Comparison of ENCODE assay signal across 12 mouse cellular contexts in the genomic region with DNA sequence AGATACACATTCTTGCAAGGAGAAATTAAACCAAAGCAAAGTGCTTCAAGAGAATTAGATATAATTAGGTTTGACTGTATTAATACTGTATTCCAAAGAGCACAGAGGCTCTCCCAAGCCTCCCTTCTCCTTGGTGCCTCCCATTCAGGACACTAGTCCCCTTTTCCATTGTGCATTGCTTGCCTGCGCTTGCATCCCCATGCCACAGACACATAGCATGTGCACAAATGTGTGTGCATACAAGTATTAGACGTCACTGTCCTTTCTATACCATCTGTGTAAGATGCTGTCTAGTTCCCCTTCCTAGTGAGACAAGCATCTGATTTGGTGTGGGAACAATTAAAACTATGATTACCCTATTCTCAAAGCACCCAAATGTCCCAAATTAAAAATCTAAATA. TPM values are rescaled to one million over a fixed set of nuclear protein-coding genes. Genes with fewer than 3 reads are reported as not detected.
DNase-seq lines count a peak whose midpoint lies in the region; ATAC-seq and TF ChIP-seq lines count a peak whose summit lies in the region.
"Had no signal": no experiment of that assay in that cellular context is flagged by ENCODE, and none has a peak within 500 bp of the region (broad histone marks: within the 10 kb centered on the region; RNA-seq: fewer than 3 reads in every experiment).

No protein-coding gene starts in this region.

- no peak for DNase-seq in heart, adult 8-10 months (ENCODE audit: low spot score)
- peak; percentile 20 for DNase-seq in hindbrain, postnatal 0 days (ENCODE audit: low spot score)
- no peak for DNase-seq in embryo, embryonic 9.5 days (ENCODE audit: extremely low spot score)
- no peak for DNase-seq in B cell, adult 2 months
- no peak for DNase-seq in layer of hippocampus, adult 9-10 months (ENCODE audit: low spot score)
- DNase-seq: cerebellum, postnatal 25 days; gastrocnemius, postnatal 25 days had no signal

- no peak overlapping the region for H3ac ChIP-seq in myocyte (ENCODE audit: control insufficient read depth, insufficient read length)

- H3K4me3 ChIP-seq in heart, embryonic 15.5 days: no peak overlapping the region
- peak overlapping the region; percentile 69 for H3K4me3 ChIP-seq in embryonic facial prominence, embryonic 13.5 days
- H3K4me3 ChIP-seq in hindbrain, postnatal 0 days (ENCODE audit: low read length): peak overlapping the region; percentile 61
- H3K4me3 ChIP-seq in myocyte: peak overlapping the region; percentile 58

- no peaks in the 10 kb centered on the region for H3K27me3 ChIP-seq in heart, embryonic 15.5 days
- H3K27me3 ChIP-seq in embryonic facial prominence, embryonic 13.5 days: no peaks in the 10 kb centered on the region
- no peaks in the 10 kb centered on the region for H3K27me3 ChIP-seq in hindbrain, postnatal 0 days (ENCODE audit: insufficient read depth, low read length)
- H3K27me3 ChIP-seq in myocyte (ENCODE audit: control insufficient read depth, insufficient read depth, insufficient read length): no peaks in the 10 kb centered on the region
- H3K27me3 ChIP-seq: limb, embryonic 15.5 days had no signal

- no peaks in the 10 kb centered on the region for H3K36me3 ChIP-seq in heart, embryonic 15.5 days
- H3K36me3 ChIP-seq in embryonic facial prominence, embryonic 13.5 days: no peaks in the 10 kb centered on the region
- H3K36me3 ChIP-seq in hindbrain, postnatal 0 days (ENCODE audit: insufficient read depth, low read length): no peaks in the 10 kb centered on the region
- no peaks in the 10 kb centered on the region for H3K36me3 ChIP-seq in myocyte (ENCODE audit: control insufficient read depth, insufficient read depth)
- H3K36me3 ChIP-seq: kidney, embryonic 15.5 days; limb, embryonic 15.5 days had no signal

- H3K4me1 ChIP-seq in heart, embryonic 15.5 days (replicated peaks): peaks cover 15% of the 10 kb centered on the region
- peaks cover 35% of the 10 kb centered on the region for H3K4me1 ChIP-seq in embryonic facial prominence, embryonic 13.5 days
- H3K4me1 ChIP-seq in hindbrain, postnatal 0 days (ENCODE audit: insufficient read depth, low read length): peaks cover 4% of the 10 kb centered on the region; the same call in 1 of the 2 replicates

- H3K9me3 ChIP-seq in heart, embryonic 15.5 days (replicated peaks): no peaks in the 10 kb centered on the region
- no peaks in the 10 kb centered on the region for H3K9me3 ChIP-seq in embryonic facial prominence, embryonic 13.5 days
- H3K9me3 ChIP-seq in hindbrain, postnatal 0 days (ENCODE audit: low read length): no peaks in the 10 kb centered on the region
- H3K9me3 ChIP-seq: kidney, embryonic 15.5 days; limb, embryonic 15.5 days had no signal

- TF ChIP-seq POLR2A in myocyte (IDR thresholded peaks at IDR 0.05; ENCODE audit: insufficient read length, low read depth): no peak

- 87% methylated on average over 2 of the region's 2 CpGs for WGBS in heart, embryonic 15.5 days
- WGBS in embryonic facial prominence, embryonic 13.5 days: 53% methylated on average over 2 of the region's 2 CpGs
- 28% methylated on average over 2 of the region's 2 CpGs for WGBS in hindbrain, postnatal 0 days

- no peak for ATAC-seq in heart, embryonic 15.5 days (replicated peaks; ENCODE audit: insufficient number of reproducible peaks, insufficient read depth, low FRiP score, low read depth)
- ATAC-seq in embryonic facial prominence, embryonic 13.5 days (ENCODE audit: insufficient number of reproducible peaks, insufficient read depth, low FRiP score, low TSS enrichment, low read depth): no peak
- no peak for ATAC-seq in hindbrain, postnatal 0 days

- peaks cover 39% of the 10 kb centered on the region for H3K79me2 ChIP-seq in myocyte (ENCODE audit: control insufficient read depth, insufficient read depth)

- H3K27ac ChIP-seq in heart, embryonic 15.5 days: no peak overlapping the region
- no peak overlapping the region; the same call in 1 of the 2 replicates for H3K27ac ChIP-seq in embryonic facial prominence, embryonic 13.5 days
- H3K27ac ChIP-seq in hindbrain, postnatal 0 days: peak overlapping the region; percentile 97
- H3K27ac ChIP-seq: kidney, embryonic 15.5 days; limb, embryonic 15.5 days had no signal

- H3K4me2 ChIP-seq in heart, embryonic 15.5 days: 0 out of 2 replicates have a peak overlapping the region, but pooled peaks have one; percentile 8
- peak overlapping the region; percentile 87 for H3K4me2 ChIP-seq in embryonic facial prominence, embryonic 13.5 days
- peak overlapping the region; percentile 80 for H3K4me2 ChIP-seq in hindbrain, postnatal 0 days (ENCODE audit: low read depth, low read length)
- H3K4me2 ChIP-seq in myocyte (ENCODE audit: low read depth): peak overlapping the region; percentile 68

- H3K9ac ChIP-seq in heart, embryonic 15.5 days: no peak overlapping the region
- no peak overlapping the region for H3K9ac ChIP-seq in embryonic facial prominence, embryonic 13.5 days
- peak overlapping the region; percentile 92 for H3K9ac ChIP-seq in hindbrain, postnatal 0 days (replicated peaks; ENCODE audit: low read length)
- H3K9ac ChIP-seq: kidney, embryonic 15.5 days; limb, embryonic 15.5 days had no signal

- TF ChIP-seq CTCF in hindbrain, postnatal 0 days (IDR thresholded peaks at IDR 0.05; ENCODE audit: low read depth): no peak

TF ChIP-seq in myocyte, 11 proteins besides CTCF, POLR2A, EP300 and RAD21:
- no peak for TF ChIP-seq E2F4 (IDR thresholded peaks at IDR 0.05; ENCODE audit: insufficient read depth)
- no peak for TF ChIP-seq TCF12 (IDR thresholded peaks at IDR 0.05; ENCODE audit: insufficient read depth, poor library complexity, severe bottlenecking)
- no peak for TF ChIP-seq MYOG (IDR thresholded peaks at IDR 0.05; ENCODE audit: control insufficient read depth in 1 of 3, insufficient read depth in 1 of 3, insufficient read length in 2 of 3, low read depth in 2 of 3)
- no peak for TF ChIP-seq TCF3 (IDR thresholded peaks at IDR 0.05; ENCODE audit: insufficient read length, low read depth)
- no peak for TF ChIP-seq USF1 (IDR thresholded peaks at IDR 0.05; ENCODE audit: low read depth)
- no peak for TF ChIP-seq MYOD1 (IDR thresholded peaks at IDR 0.05; ENCODE audit: control insufficient read depth in 1 of 3, insufficient read length in 2 of 3, low read depth in 2 of 3)
- no peak for TF ChIP-seq POLR2AphosphoS2 (IDR thresholded peaks at IDR 0.05; ENCODE audit: insufficient read length, low read depth)
- TF ChIP-seq SRF (IDR thresholded peaks at IDR 0.05; ENCODE audit: control insufficient read depth, insufficient read length, low read depth): no peak

RNA-seq across cellular contexts. Expression of gene Prkar2b, which starts 2.0 kb away (rescaled TPM):
- 10.2 and 13.3 TPM in 2 replicates for polyA plus RNA-seq in heart, embryonic 15.5 days (2015; fragmentation: Nextera tagmentation; extraction: Ambion mirVana)
- total RNA-seq in heart, adult 8-10 months (2022): 1 to 10 TPM; 3.0 to 3.8 (median 3.4) TPM
- polyA plus RNA-seq in embryonic facial prominence, embryonic 13.5 days (2015; fragmentation: Nextera tagmentation; extraction: Ambion mirVana): 37.3 and 38.1 TPM in 2 replicates
- 124 and 163 TPM in 2 replicates for total RNA-seq in hindbrain, postnatal 0 days (2014; rRNA removed)
- 97.3 and 102 TPM in 2 replicates for polyA plus RNA-seq in hindbrain, postnatal 0 days (2015; fragmentation: Nextera tagmentation; extraction: Ambion mirVana)
- 16.2 TPM for polyA plus RNA-seq in myocyte (2012; fragmentation: generic; extraction: Trizol)

Comparison
In these comparisons a context has a peak if more than half of its experiments do, and no peak if none do; other contexts are left out.
1. H3K4me2 ChIP-seq: peak in every context shown above with its lines; median percentile 87 in embryonic facial prominence, embryonic 13.5 days; 80 in hindbrain, postnatal 0 days; 68 in myocyte; 8 in heart, embryonic 15.5 days.